Mouse (Mus musculus) erythroblast, embryonic 14.5 days (primary cell): ENCODE data around the gene Dlgap1.

ENCODE experiments used
- GATA1 ChIP-seq: IDR thresholded peaks from 2 replicates; pipeline ENCODE4 v1.6.1; 2012; ENCODE audit warnings: low read length, inconsistent platforms, mixed read lengths
- TAL1 ChIP-seq: IDR thresholded peaks from 3 replicates; pipeline ENCODE4 v1.6.1; 2012; ENCODE audit warnings: low read length, inconsistent platforms, mixed read lengths

DNA sequence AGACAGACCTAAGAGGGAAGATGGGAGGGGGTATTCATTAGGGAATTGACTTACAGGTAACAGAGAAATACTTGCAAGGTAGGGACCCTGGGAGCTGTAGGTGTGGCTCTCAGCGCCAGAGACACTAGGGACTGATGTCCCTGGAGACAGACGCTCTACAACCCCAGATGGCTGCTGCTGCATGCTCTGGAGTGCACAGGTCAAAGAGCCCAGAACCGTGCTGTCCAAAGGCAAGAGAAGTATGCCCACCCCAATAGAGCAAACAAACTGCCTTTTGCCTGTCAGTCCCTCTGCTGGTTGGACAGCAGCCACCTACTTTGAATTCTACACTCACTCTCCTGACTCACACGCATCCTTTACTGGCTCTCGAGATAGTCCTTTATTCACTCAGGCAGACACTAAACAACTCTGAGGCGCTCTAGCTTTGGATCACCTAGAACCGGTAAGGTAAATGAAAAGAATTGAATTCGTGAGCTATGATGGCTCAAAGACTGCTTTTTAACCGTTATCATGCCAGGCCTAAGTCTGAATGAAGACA lies 333.1 kb downstream of the Dlgap1 start:
- no peak for TF ChIP-seq GATA1
- TF ChIP-seq TAL1, result no peak
